Mouse (Mus musculus) cerebellum, adult 2 months (tissue): Measurements from ENCODE around the gene Cdc37l1.

ENCODE experiments used
- CTCF ChIP-seq: fragments of 200-500 bp; IDR thresholded peaks from 2 replicates; pipeline ENCODE4 v1.5.1; 2011; ENCODE audit warnings: low read depth, mild to moderate bottlenecking, control low read depth, low read length, moderate library complexity, borderline replicate concordance; ENCODE audit not compliant: insufficient read depth
- POLR2A ChIP-seq: fragments of 200-500 bp; IDR thresholded peaks from 2 replicates; pipeline ENCODE4 v1.6.1; 2011; ENCODE audit warnings: low read length, control low read depth, borderline replicate concordance; ENCODE audit not compliant: insufficient read depth

DNA sequence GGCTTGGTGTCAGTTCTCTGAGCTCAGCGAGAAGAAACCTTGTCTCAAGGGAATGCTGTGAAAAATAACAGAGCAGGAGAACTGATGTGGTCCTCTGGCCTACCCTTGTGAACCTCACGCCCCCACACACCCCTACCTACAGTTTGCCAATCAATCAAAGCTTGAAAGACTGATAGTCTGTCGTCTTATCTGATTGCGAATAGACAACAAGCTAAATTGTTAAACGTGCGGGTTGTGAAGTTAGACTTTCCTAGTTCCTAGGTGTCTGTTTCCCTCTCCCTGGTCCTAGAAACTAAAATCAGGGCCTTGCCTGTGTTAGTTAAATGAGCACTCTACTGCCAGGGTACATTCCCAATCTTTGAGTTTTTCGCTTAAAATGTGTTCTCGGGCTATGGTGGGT lies 637 bp upstream of the Cdc37l1 start:
- TF ChIP-seq CTCF (no peak), POLR2A (no peak)
